Mouse (Mus musculus) heart, postnatal 0 days (tissue): ENCODE results near the gene Wnk1.
"Not testable (repeated sequence)": the region's sequence is repeated elsewhere in the genome, so short reads cannot be mapped to it uniquely, and the experiment has no call there.

Source experiments
- CTCF ChIP-seq: IDR thresholded peaks from 2 replicates; pipeline ENCODE4 v1.5.1; 2016; ENCODE audit warnings: antibody characterized with exemption, control low read depth, low read depth
- EP300 ChIP-seq: IDR thresholded peaks from 2 replicates; pipeline ENCODE4 v1.6.1; 2016; ENCODE audit warnings: antibody characterized with exemption, low read depth

- not testable (repeated sequence) for TF ChIP-seq CTCF, EP300
Observed at GRCm38 (mm10) chr6:120087041-120087440, 48.6 kb upstream of the Wnk1 start.
